Mouse (Mus musculus) myocyte (in vitro differentiated cells): ENCODE measurements around the gene Adam22. TPM values are rescaled to one million over a fixed set of nuclear protein-coding genes. Genes with fewer than 3 reads are reported as not detected.

Experiments
- H3K27me3 ChIP-seq: one replicate; pipeline ENCODE4 v1.6.1; 2011; ENCODE audit not compliant: control insufficient read depth, insufficient read depth, insufficient read length
- H3K36me3 ChIP-seq: one replicate; pipeline ENCODE4 v1.6.1; 2011; ENCODE audit not compliant: control insufficient read depth, insufficient read depth
- H3K4me2 ChIP-seq: one replicate; pipeline ENCODE4 v1.6.1; 2011; ENCODE audit warnings: low read depth, control low read depth
- H3K4me3 ChIP-seq: one replicate; pipeline ENCODE4 v1.5.1; 2011; ENCODE audit warnings: mild to moderate bottlenecking, control low read depth, moderate library complexity
- H3K79me2 ChIP-seq: one replicate; pipeline ENCODE4 v1.6.1; 2011; ENCODE audit not compliant: control insufficient read depth, insufficient read depth
- H3ac ChIP-seq: one replicate; pipeline ENCODE4 v1.6.1; 2011; ENCODE audit not compliant: control insufficient read depth, insufficient read length
- CEBPB ChIP-seq: IDR thresholded peaks from 2 replicates; pipeline ENCODE4 v1.6.1; 2011; ENCODE audit warnings: mild to moderate bottlenecking, moderate library complexity; ENCODE audit not compliant: poor library complexity, insufficient read depth, severe bottlenecking
- E2F4 ChIP-seq: IDR thresholded peaks from one replicate; pipeline ENCODE4 v1.6.1; 2011; ENCODE audit warnings: mild to moderate bottlenecking, control low read depth, moderate library complexity; ENCODE audit not compliant: insufficient read depth
- MAX ChIP-seq: IDR thresholded peaks from one replicate; pipeline ENCODE4 v1.6.1; 2011; ENCODE audit warnings: low read depth, mild to moderate bottlenecking, control low read depth
- MYOD1 ChIP-seq, 3 experiments: IDR thresholded peaks; one replicate each; pipeline ENCODE4 v1.6.1; 2011; ENCODE audit warnings: control low read depth in 2 of 3, low read depth in 2 of 3, mild to moderate bottlenecking in 2 of 3, moderate library complexity in 1 of 3; ENCODE audit not compliant: insufficient read length in 2 of 3, control insufficient read depth in 1 of 3
- MYOG ChIP-seq, 3 experiments: IDR thresholded peaks; one replicate each; pipeline ENCODE4 v1.6.1; 2011; ENCODE audit warnings: control low read depth in 2 of 3, low read depth in 2 of 3, mild to moderate bottlenecking in 2 of 3; ENCODE audit not compliant: insufficient read length in 2 of 3, control insufficient read depth in 1 of 3, insufficient read depth in 1 of 3
- POLR2A ChIP-seq: IDR thresholded peaks from one replicate; pipeline ENCODE4 v1.6.1; 2011; ENCODE audit warnings: low read depth, mild to moderate bottlenecking, control low read depth, moderate library complexity; ENCODE audit not compliant: insufficient read length
- POLR2AphosphoS2 ChIP-seq: IDR thresholded peaks from one replicate; pipeline ENCODE4 v1.6.1; 2011; ENCODE audit warnings: low read depth, control low read depth; ENCODE audit not compliant: insufficient read length
- REST ChIP-seq: IDR thresholded peaks from one replicate; pipeline ENCODE4 v1.6.1; 2011; ENCODE audit warnings: mild to moderate bottlenecking, control low read depth, moderate library complexity; ENCODE audit not compliant: insufficient read depth, insufficient read length
- SRF ChIP-seq: IDR thresholded peaks from one replicate; pipeline ENCODE4 v1.6.1; 2011; ENCODE audit warnings: low read depth; ENCODE audit not compliant: control insufficient read depth, insufficient read length
- TCF12 ChIP-seq: IDR thresholded peaks from one replicate; pipeline ENCODE4 v1.6.1; 2011; ENCODE audit warnings: mild to moderate bottlenecking, control low read depth; ENCODE audit not compliant: poor library complexity, insufficient read depth, severe bottlenecking
- TCF3 ChIP-seq: IDR thresholded peaks from one replicate; pipeline ENCODE4 v1.6.1; 2011; ENCODE audit warnings: low read depth, control low read depth; ENCODE audit not compliant: insufficient read length
- USF1 ChIP-seq: IDR thresholded peaks from one replicate; pipeline ENCODE4 v1.6.1; 2011; ENCODE audit warnings: low read depth, mild to moderate bottlenecking, control low read depth, moderate library complexity
- polyA plus RNA-seq: library from polyadenylated mRNA; unstranded; fragments of >200 nt; fragmentation: generic; extraction: Trizol; gene quantifications from one replicate; pipeline ENCODE4 v1.2.1, GENCODE M21; 2012; ENCODE audit warnings: missing spikeins

Gene Adam22
- polyA plus RNA-seq, 1 experiment: 0.10 TPM

DNA sequence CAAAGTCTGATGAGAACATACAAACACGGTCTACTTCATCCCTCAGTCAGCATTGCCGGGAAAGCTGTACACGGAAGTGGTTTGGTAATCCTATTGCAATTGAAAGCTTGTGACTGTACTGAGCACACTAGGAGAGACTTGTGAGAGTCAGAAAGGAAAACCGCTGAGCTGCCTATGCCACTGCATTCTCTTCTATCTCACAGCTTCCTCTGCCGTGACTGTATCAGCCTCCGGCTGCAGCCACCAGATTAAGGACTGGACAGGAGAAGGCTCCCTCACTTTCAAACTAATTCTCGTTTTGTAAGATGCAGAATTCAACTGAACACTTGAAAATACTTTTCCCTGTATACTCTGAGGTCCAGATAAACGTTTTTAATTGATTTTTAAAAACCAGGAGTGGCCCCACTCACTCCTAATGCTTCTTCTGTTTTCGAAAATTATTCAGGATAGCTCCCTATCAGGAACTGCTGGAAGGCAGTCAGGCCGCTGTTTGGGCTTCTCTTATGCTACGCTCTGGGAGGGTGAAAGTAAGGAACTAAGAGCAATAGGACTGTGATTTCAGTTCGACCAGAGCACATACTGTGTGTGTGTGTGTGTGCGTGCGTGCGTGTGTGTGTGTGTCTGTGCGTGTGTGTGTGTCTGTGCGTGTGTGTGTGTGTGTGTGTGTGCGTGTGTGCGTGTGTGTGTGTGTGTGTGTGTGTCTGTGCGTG, 285.0 kb downstream of the Adam22 start:
- H3K27me3 ChIP-seq: no peaks in the 10 kb centered on the region
- H3K79me2 ChIP-seq: no peaks in the 10 kb centered on the region
- TF ChIP-seq MAX (no peak), USF1 (no peak)
- no peak overlapping the region for H3K4me2 ChIP-seq
- no peak overlapping the region for H3K4me3 ChIP-seq
- no peaks in the 10 kb centered on the region for H3K36me3 ChIP-seq
- no peak overlapping the region for H3ac ChIP-seq

DNA sequence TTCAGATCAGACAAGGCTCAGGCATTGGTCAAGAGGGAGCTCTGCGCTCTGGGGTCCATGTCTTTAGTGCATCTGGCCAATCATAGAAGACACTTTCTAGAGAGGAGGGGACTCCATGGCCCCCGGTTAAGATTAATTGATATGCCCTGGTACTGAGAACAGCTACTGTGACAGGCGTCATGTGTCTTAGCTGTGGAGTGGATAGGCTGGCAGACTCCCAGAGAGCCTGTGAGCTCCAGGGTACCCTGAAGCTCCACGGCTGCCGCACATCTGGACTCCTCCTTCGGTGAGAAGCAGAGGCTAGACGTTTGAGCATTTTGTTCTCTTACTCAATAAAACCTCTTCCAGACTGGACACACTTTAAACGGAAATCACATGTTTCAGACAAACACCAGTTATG, 290.5 kb downstream of the Adam22 start:
- H3ac ChIP-seq: no peak overlapping the region
- H3K27me3 ChIP-seq: no peaks in the 10 kb centered on the region
- H3K79me2 ChIP-seq: no peaks in the 10 kb centered on the region
- no peaks in the 10 kb centered on the region for H3K36me3 ChIP-seq
- no peak for TF ChIP-seq POLR2A
- no peak for TF ChIP-seq SRF
- TF ChIP-seq MYOG (IDR thresholded peaks at IDR 0.05; ENCODE audit: control insufficient read depth in 1 of 3, insufficient read depth in 1 of 3, insufficient read length in 2 of 3, low read depth in 2 of 3): no peak
- TF ChIP-seq USF1: no peak
- no peak for TF ChIP-seq MAX
- TF ChIP-seq E2F4: no peak
- TF ChIP-seq REST: no peak
- TF ChIP-seq TCF3: no peak
- no peak for TF ChIP-seq POLR2AphosphoS2
- TF ChIP-seq TCF12: no peak
- no peak for TF ChIP-seq MYOD1 (IDR thresholded peaks at IDR 0.05; ENCODE audit: control insufficient read depth in 1 of 3, insufficient read length in 2 of 3, low read depth in 2 of 3)
- no peak overlapping the region for H3K4me3 ChIP-seq
- no peak overlapping the region for H3K4me2 ChIP-seq

DNA sequence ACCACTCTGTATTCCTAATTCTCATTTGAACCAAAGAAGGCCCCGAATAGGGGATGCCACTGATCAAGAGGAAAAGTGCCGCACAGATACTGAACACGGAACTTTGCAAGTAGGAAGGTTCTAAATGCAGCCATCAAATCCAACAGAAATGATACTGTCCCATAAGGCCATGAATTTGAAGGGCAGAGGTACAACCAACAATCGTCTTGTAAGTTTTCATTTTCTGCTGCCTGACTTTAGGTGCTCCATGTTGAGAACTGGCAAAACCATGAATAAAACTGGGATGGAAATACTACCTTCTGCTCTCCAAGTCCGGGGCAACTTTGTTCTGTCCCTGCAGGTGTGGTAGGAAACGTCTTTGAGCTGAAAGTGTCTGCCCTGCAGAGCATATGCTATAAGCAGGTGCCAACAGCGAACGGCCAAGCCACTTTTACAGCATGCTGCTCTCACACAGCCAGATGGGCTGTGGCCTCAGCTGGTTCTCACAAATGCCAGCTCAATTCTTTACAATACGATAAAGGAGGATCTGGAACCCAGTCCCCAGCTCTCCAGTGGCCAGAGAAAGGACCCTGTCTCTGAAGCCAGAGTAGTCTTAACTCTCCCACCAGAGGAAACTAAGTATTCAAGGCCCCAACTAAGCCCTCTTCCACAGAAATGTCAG, 293.9 kb downstream of the Adam22 start:
- Histone ChIP-seq H3K79me2 (no peaks in the 10 kb centered on the region), H3K27me3 (no peaks in the 10 kb centered on the region), H3K4me2 (no peak overlapping the region), H3K36me3 (peaks cover 4% of the 10 kb centered on the region), H3K4me3 (no peak overlapping the region), H3ac (no peak overlapping the region)
- TF ChIP-seq TCF12: no peak
- TF ChIP-seq CEBPB: no peak

DNA sequence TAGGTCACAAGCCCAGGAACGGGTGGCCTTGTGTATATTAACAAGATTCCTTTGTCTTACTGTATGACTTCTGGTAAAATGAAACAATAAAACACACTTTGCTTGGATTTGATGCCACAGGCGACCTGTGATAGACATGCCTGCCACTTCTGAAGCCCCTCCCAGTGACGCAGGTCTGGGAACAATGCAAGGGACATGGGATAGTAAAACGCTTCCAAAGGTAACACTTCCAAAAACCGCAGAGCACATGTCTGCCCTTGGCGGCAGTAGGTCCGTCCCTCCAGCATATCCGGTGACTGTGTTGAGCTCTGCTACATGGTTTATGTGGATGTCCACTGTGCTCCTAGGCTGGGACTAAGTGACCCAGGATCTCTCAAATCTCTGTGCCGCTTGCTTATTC, 294.6 kb downstream of the Adam22 start:
- H3K36me3 ChIP-seq: peaks cover 9% of the 10 kb centered on the region
- TF ChIP-seq TCF3 (no peak), MYOG (IDR thresholded peaks at IDR 0.05; ENCODE audit: control insufficient read depth in 1 of 3, insufficient read depth in 1 of 3, insufficient read length in 2 of 3, low read depth in 2 of 3) (no peak), USF1 (no peak), REST (no peak), CEBPB (no peak), SRF (no peak)
- no peak overlapping the region for H3K4me2 ChIP-seq
- H3K79me2 ChIP-seq: no peaks in the 10 kb centered on the region
- no peak overlapping the region for H3ac ChIP-seq
- H3K4me3 ChIP-seq: no peak overlapping the region
- H3K27me3 ChIP-seq: no peaks in the 10 kb centered on the region

DNA sequence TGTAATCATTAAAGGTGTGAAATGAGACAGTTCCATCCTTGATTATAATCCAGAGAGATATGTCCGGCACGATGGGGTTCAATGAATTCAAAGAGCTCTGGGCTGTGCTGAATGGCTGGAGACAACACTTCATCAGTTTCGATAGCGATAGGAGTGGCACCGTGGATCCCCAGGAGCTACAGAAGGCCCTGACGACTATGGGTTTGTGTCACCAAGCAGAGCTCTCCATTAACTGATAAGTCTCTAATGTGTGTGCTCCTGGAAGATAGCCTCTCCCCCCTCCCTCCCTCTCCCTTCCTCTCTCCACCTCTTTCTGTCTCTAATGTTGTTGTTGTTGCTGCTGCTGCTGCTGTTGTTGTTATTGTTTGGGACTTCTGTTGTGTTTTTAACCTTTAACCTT, 304.8 kb downstream of the Adam22 start:
- TF ChIP-seq REST: no peak
- H3K79me2 ChIP-seq: no peaks in the 10 kb centered on the region
- peaks cover 19% of the 10 kb centered on the region for H3K36me3 ChIP-seq
- H3K4me2 ChIP-seq: no peak overlapping the region
- no peak overlapping the region for H3ac ChIP-seq
- H3K4me3 ChIP-seq: no peak overlapping the region
- H3K27me3 ChIP-seq: no peaks in the 10 kb centered on the region

DNA sequence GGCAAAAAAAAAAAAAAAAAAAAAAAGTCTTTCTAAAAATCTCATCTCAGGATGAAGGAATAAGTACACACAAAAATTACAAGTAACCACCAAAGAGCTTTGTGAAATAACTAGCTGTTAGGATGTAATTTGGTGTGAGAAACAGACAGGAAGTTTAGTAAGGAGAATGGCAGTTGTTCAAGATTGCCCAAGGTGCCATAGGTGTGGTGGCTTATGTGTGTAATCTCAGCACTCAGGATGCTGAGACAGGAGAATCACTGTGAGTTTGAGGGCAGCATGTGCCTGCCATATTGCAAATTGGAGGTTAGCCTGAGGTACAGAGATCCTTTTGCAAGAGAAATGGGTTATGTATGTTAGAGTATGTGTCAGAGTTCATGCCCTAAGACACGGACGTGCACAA, 305.5 kb downstream of the Adam22 start:
- Histone ChIP-seq H3ac (no peak overlapping the region), H3K27me3 (no peaks in the 10 kb centered on the region), H3K4me3 (no peak overlapping the region), H3K79me2 (no peaks in the 10 kb centered on the region), H3K36me3 (peaks cover 19% of the 10 kb centered on the region), H3K4me2 (no peak overlapping the region)
- TF ChIP-seq CEBPB (no peak), USF1 (no peak), MYOG (IDR thresholded peaks at IDR 0.05; ENCODE audit: control insufficient read depth in 1 of 3, insufficient read depth in 1 of 3, insufficient read length in 2 of 3, low read depth in 2 of 3) (no peak), REST (no peak), POLR2A (no peak), E2F4 (no peak), MAX (no peak), MYOD1 (IDR thresholded peaks at IDR 0.05; ENCODE audit: control insufficient read depth in 1 of 3, insufficient read length in 2 of 3, low read depth in 2 of 3) (no peak), TCF12 (no peak), SRF (no peak), TCF3 (no peak), POLR2AphosphoS2 (no peak)
